Mouse (Mus musculus) bone marrow macrophage, adult 2 months (primary cell): ENCODE results near the gene Tle6.

Source experiments
- CTCF ChIP-seq: IDR thresholded peaks from 2 replicates; pipeline ENCODE4 v1.5.1; 2012; ENCODE audit warnings: low read depth, mild to moderate bottlenecking, low read length, moderate library complexity
- POLR2A ChIP-seq: IDR thresholded peaks from 2 replicates; pipeline ENCODE4 v1.6.1; 2012; ENCODE audit warnings: mild to moderate bottlenecking, low read depth, low read length, borderline replicate concordance

GRCm38 (mm10) chr10:81602741-81603151 lies 1.9 kb upstream of the Tle6 start:
- no peak for TF ChIP-seq CTCF
- no peak for TF ChIP-seq POLR2A
